Mouse (Mus musculus): ENCODE data around the gene Catsperz. TPM values are rescaled to one million over a fixed set of nuclear protein-coding genes. Genes with fewer than 3 reads are reported as not detected.

Catsperz gene
- total RNA-seq (2014; rRNA removed) = 0.52 and 1.1 TPM in 2 replicates
- 2.1 and 3.0 TPM in 2 replicates for polyA plus RNA-seq (2015; fragmentation: Nextera tagmentation; extraction: Ambion mirVana)

GRCm38 (mm10) chr19:6925307-6925573 is at the start of gene Catsperz:
Gene Catsperz (minus strand): TSS chr19:6925380.
- H3K27ac ChIP-seq (ENCODE audit: low read depth, low read length) = no peak within 1 kb of the TSS
- no peak within 1 kb of the TSS for H3K4me2 ChIP-seq (ENCODE audit: low read depth, low read length, poor library complexity, severe bottlenecking)
- ATAC-seq (ENCODE audit: low FRiP score) (no peak), DNase-seq (ENCODE audit: low spot score) (no peak)
- H3K9ac ChIP-seq (replicated peaks; ENCODE audit: low read length, poor library complexity, severe bottlenecking) = no peak within 1 kb of the TSS
- H3K36me3 ChIP-seq (ENCODE audit: insufficient read depth, low read length) = no peaks in the 10 kb centered on the region
- H3K9me3 ChIP-seq (ENCODE audit: low read length) = no peaks in the 10 kb centered on the region
- 7% methylated on average over 9 of the region's 9 CpGs for WGBS
- H3K4me1 ChIP-seq (ENCODE audit: insufficient read depth, low read length) = peaks cover 12% of the 10 kb centered on the region
- TF ChIP-seq CTCF (IDR thresholded peaks at IDR 0.05) = no peak
- H3K4me3 ChIP-seq (ENCODE audit: low read depth, low read length) = 0 out of 2 replicates have a peak within 1 kb of the TSS, but pooled peaks have one; percentile 3
- H3K27me3 ChIP-seq (ENCODE audit: insufficient read depth, low read length) = peaks cover 58% of the 10 kb centered on the region

GRCm38 (mm10) chr19:6974211-6975205 is 49.3 kb upstream of the Catsperz start, which contains the start of gene Ppp1r14b:
Gene Ppp1r14b (plus strand): TSS chr19:6974968.
- peak; percentile 82 for DNase-seq (ENCODE audit: low spot score)
- Histone ChIP-seq H3K27ac (ENCODE audit: low read depth, low read length) (peak within 1 kb of the TSS; percentile 85), H3K4me3 (ENCODE audit: low read depth, low read length) (peak within 1 kb of the TSS; percentile 62), H3K4me1 (ENCODE audit: insufficient read depth, low read length) (peaks cover 19% of the 10 kb centered on the region; the same call in 1 of the 2 replicates), H3K9ac (replicated peaks; ENCODE audit: low read length, poor library complexity, severe bottlenecking) (peak within 1 kb of the TSS; percentile 72), H3K36me3 (ENCODE audit: insufficient read depth, low read length) (peaks cover 13% of the 10 kb centered on the region), H3K9me3 (ENCODE audit: low read length) (no peaks in the 10 kb centered on the region), H3K27me3 (ENCODE audit: insufficient read depth, low read length) (peaks cover 11% of the 10 kb centered on the region), H3K4me2 (ENCODE audit: low read depth, low read length, poor library complexity, severe bottlenecking) (peak within 1 kb of the TSS; percentile 95)
- WGBS = under 1% methylated on average over 63 of the region's 84 CpGs
- peak; percentile 52 for ATAC-seq (ENCODE audit: low FRiP score)
- no peak for TF ChIP-seq CTCF (IDR thresholded peaks at IDR 0.05)

GRCm38 (mm10) chr19:6973581-6974190 is 48.5 kb upstream of the Catsperz start:
- peak overlapping the region; percentile 95 for H3K4me2 ChIP-seq (ENCODE audit: low read depth, low read length, poor library complexity, severe bottlenecking)
- DNase-seq (ENCODE audit: low spot score) (no peak), ATAC-seq (ENCODE audit: low FRiP score) (no peak)
- H3K4me3 ChIP-seq (ENCODE audit: low read depth, low read length) = peak overlapping the region; percentile 62
- peaks cover 14% of the 10 kb centered on the region; the same call in 1 of the 2 replicates for H3K4me1 ChIP-seq (ENCODE audit: insufficient read depth, low read length)
- TF ChIP-seq CTCF (IDR thresholded peaks at IDR 0.05) = no peak
- WGBS = 34% methylated on average over 12 of the region's 12 CpGs
- peak overlapping the region; percentile 85 for H3K27ac ChIP-seq (ENCODE audit: low read depth, low read length)
- peak overlapping the region; percentile 72; the same call in 1 of the 2 replicates for H3K9ac ChIP-seq (replicated peaks; ENCODE audit: low read length, poor library complexity, severe bottlenecking)
- peaks cover 11% of the 10 kb centered on the region for H3K27me3 ChIP-seq (ENCODE audit: insufficient read depth, low read length)
- H3K9me3 ChIP-seq (ENCODE audit: low read length) = no peaks in the 10 kb centered on the region
- peaks cover 13% of the 10 kb centered on the region for H3K36me3 ChIP-seq (ENCODE audit: insufficient read depth, low read length)

- peaks cover 6% of the 10 kb centered on the region; the same call in 1 of the 2 replicates for H3K4me1 ChIP-seq (ENCODE audit: insufficient read depth, low read length)
- 82% methylated on average over 13 of the region's 13 CpGs for WGBS
These were observed 47.2 kb upstream of the Catsperz start for GRCm38 (mm10) chr19:6972247-6972917.

GRCm38 (mm10) chr19:6971644-6972043 is 46.5 kb upstream of the Catsperz start:
- ATAC-seq (ENCODE audit: low FRiP score) (no peak), DNase-seq (ENCODE audit: low spot score) (no peak)
- Histone ChIP-seq H3K27me3 (ENCODE audit: insufficient read depth, low read length) (peaks cover 11% of the 10 kb centered on the region), H3K4me3 (ENCODE audit: low read depth, low read length) (no peak overlapping the region), H3K9ac (replicated peaks; ENCODE audit: low read length, poor library complexity, severe bottlenecking) (no peak overlapping the region), H3K4me2 (ENCODE audit: low read depth, low read length, poor library complexity, severe bottlenecking) (no peak overlapping the region), H3K9me3 (ENCODE audit: low read length) (no peaks in the 10 kb centered on the region), H3K27ac (ENCODE audit: low read depth, low read length) (no peak overlapping the region), H3K4me1 (ENCODE audit: insufficient read depth, low read length) (peaks cover 5% of the 10 kb centered on the region; the same call in 1 of the 2 replicates), H3K36me3 (ENCODE audit: insufficient read depth, low read length) (no peaks in the 10 kb centered on the region)
- no peak for TF ChIP-seq CTCF (IDR thresholded peaks at IDR 0.05)
- 54% methylated on average over 6 of the region's 6 CpGs for WGBS

More at GRCm38 (mm10) chr19:6972247-6972917, 47.2 kb upstream of the Catsperz start:
- peaks cover 3% of the 10 kb centered on the region for H3K36me3 ChIP-seq (ENCODE audit: insufficient read depth, low read length)
- no peak overlapping the region for H3K4me3 ChIP-seq (ENCODE audit: low read depth, low read length)
- no peak for ATAC-seq (ENCODE audit: low FRiP score)
- no peak overlapping the region for H3K4me2 ChIP-seq (ENCODE audit: low read depth, low read length, poor library complexity, severe bottlenecking)
- DNase-seq (ENCODE audit: low spot score) = no peak
- H3K9me3 ChIP-seq (ENCODE audit: low read length) = no peaks in the 10 kb centered on the region
- no peak overlapping the region for H3K9ac ChIP-seq (replicated peaks; ENCODE audit: low read length, poor library complexity, severe bottlenecking)
- no peak overlapping the region for H3K27ac ChIP-seq (ENCODE audit: low read depth, low read length)
- TF ChIP-seq CTCF (IDR thresholded peaks at IDR 0.05) = no peak
- H3K27me3 ChIP-seq (ENCODE audit: insufficient read depth, low read length) = peaks cover 11% of the 10 kb centered on the region

Measured in midbrain, postnatal 0 days (tissue).